Mouse (Mus musculus) E14TG2a.4 (cell line): ENCODE results near the gene Tomm40.

Source experiments
- H3K27me3 ChIP-seq: 2 replicates; pipeline ENCODE4 v1.6.1; 2014; ENCODE audit warnings: low read length, control low read depth; ENCODE audit not compliant: insufficient read depth
- H3K36me3 ChIP-seq: 2 replicates; pipeline ENCODE4 v1.6.1; 2014; ENCODE audit warnings: low read length, control low read depth; ENCODE audit not compliant: insufficient read depth
- H3K4me1 ChIP-seq: replicated peaks from 2 replicates; pipeline ENCODE4 v1.6.1; 2014; ENCODE audit warnings: low read depth, low read length, control low read depth
- H3K4me3 ChIP-seq: replicated peaks from 2 replicates; pipeline ENCODE4 v1.5.1; 2014; ENCODE audit warnings: mild to moderate bottlenecking, low read length
- H3K9me3 ChIP-seq: 2 replicates; pipeline ENCODE4 v1.6.1; 2014; ENCODE audit warnings: low read length, control low read depth
- CTCF ChIP-seq: conservative IDR thresholded peaks from 2 replicates; pipeline ENCODE4 v1.5.1; 2014; ENCODE audit warnings: low read length
- NANOG ChIP-seq: IDR thresholded peaks from 2 replicates; pipeline ENCODE4 v1.6.1; 2014; ENCODE audit warnings: borderline replicate concordance, low read length, mixed read lengths
- POU5F1 ChIP-seq: IDR thresholded peaks from 2 replicates; pipeline ENCODE4 v1.6.1; 2014; ENCODE audit warnings: low read length, borderline replicate concordance

The Tomm40 gene

DNA sequence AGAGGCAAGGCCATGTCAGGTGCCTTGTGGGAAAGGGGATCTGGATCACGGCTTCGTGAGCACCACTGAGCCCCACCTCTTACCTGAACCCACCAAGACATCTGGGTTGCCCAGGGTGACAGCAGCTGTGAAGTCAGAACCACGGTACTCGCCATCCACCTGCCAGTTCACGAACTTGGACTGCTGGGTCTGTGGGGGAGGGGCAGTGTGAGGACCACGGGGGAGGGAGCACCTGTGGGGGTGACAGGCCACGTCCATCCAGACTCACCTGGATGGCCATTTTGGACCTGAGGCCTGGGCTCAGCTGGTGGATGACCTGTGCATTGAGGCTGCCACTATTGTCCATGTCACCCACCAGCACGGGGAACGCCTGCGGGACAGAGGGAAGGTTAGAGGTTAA, 4.6 kb downstream of the Tomm40 start:
- H3K27me3 ChIP-seq = no peaks in the 10 kb centered on the region
- no peaks in the 10 kb centered on the region for H3K9me3 ChIP-seq
- H3K4me1 ChIP-seq = peaks cover 55% of the 10 kb centered on the region
- peaks cover 82% of the 10 kb centered on the region for H3K36me3 ChIP-seq
- no peak for TF ChIP-seq POU5F1
- TF ChIP-seq NANOG = no peak
- TF ChIP-seq CTCF = no peak
- H3K4me3 ChIP-seq = no peak overlapping the region

DNA sequence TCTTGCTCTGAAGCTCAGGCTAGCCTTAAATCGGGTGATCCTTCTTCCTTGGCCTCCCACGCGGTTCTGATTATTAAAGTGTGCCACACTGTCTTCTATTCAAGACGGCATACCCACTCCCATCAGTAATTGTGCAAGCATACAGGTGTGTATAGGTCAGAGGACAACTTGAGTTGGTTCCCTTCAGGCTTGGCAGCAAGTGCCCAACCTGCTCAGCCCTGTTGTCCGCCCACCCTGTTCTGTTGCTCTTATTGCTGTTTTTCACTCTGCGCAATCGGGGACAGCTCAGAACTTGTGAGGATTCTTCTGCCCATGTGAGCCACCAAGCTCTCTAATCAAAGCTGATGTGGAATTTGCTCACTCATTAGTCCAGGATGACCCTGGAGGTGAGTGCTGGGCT, 10.0 kb downstream of the Tomm40 start:
- no peaks in the 10 kb centered on the region for H3K27me3 ChIP-seq
- H3K9me3 ChIP-seq = no peaks in the 10 kb centered on the region
- H3K4me1 ChIP-seq = peaks cover 62% of the 10 kb centered on the region
- TF ChIP-seq CTCF = no peak
- no peak for TF ChIP-seq NANOG
- no peak for TF ChIP-seq POU5F1
- no peak overlapping the region for H3K4me3 ChIP-seq
- H3K36me3 ChIP-seq = peaks cover 87% of the 10 kb centered on the region

DNA sequence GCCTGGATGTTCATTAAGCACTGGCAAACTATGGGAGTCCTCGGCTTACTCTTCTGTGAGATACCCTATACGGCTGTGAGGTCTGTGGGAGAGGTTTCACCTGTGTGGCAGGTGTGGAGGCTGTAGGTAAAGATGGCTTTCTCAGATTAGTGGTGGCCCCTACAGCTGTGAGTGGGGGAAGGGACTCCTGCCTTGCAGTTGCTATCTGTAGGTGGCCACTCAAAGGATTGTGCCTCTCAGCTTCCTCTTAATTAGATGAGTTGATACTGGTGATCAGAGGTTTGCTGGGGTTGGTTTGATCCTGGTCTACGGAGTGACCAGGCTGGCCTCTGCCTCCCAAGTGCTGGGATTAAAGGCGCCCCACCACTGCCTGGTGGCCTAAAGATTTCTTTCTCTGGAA, 10.8 kb downstream of the Tomm40 start:
- no peaks in the 10 kb centered on the region for H3K9me3 ChIP-seq

DNA sequence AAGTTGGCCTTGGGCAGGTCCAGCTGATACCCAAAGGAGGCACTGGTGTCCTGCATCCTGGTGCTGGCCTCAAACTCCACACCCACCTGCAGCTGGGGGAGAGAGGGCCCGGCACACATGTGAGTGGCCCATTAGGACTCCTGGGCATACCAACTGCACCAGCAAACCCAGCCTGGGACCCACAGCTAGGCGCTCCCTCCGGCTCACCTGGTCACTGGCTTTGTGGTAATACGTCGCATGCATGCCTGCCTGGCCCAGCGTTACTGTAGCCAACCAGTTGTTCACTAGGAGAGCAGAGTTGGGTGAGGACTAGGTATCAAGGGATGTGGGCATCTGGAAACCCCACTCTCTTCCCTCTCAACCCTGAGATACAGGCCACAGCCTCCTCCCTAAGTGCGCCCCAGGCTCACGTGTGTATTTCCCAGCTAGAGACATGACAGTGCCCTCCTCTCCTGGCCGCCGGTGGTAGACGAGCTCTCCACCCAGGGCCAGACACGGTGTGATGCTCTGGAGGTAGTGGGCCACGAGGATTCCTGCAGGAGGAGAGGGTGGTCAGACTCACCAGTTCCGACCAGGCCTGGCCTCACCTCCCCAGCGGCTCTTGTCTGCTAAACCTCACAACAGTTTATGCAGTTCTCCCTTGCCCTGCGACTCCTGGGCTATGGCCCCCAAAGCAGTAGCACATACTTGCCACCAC, 12.2 kb downstream of the Tomm40 start:
- TF ChIP-seq CTCF (no peak), NANOG (no peak), POU5F1 (no peak)
- peaks cover 60% of the 10 kb centered on the region for H3K4me1 ChIP-seq
- peaks cover 71% of the 10 kb centered on the region for H3K36me3 ChIP-seq
- H3K4me3 ChIP-seq = peak overlapping the region; percentile 7; the same call in 1 of the 2 replicates
- H3K27me3 ChIP-seq = no peaks in the 10 kb centered on the region
- H3K9me3 ChIP-seq = no peaks in the 10 kb centered on the region

More for the DNA sequence above, 10.8 kb downstream of the Tomm40 start:
- H3K4me3 ChIP-seq = no peak overlapping the region
- TF ChIP-seq CTCF = no peak
- TF ChIP-seq NANOG = no peak
- TF ChIP-seq POU5F1 = no peak
- H3K36me3 ChIP-seq = peaks cover 85% of the 10 kb centered on the region
- H3K4me1 ChIP-seq = peaks cover 64% of the 10 kb centered on the region
- no peaks in the 10 kb centered on the region for H3K27me3 ChIP-seq

DNA sequence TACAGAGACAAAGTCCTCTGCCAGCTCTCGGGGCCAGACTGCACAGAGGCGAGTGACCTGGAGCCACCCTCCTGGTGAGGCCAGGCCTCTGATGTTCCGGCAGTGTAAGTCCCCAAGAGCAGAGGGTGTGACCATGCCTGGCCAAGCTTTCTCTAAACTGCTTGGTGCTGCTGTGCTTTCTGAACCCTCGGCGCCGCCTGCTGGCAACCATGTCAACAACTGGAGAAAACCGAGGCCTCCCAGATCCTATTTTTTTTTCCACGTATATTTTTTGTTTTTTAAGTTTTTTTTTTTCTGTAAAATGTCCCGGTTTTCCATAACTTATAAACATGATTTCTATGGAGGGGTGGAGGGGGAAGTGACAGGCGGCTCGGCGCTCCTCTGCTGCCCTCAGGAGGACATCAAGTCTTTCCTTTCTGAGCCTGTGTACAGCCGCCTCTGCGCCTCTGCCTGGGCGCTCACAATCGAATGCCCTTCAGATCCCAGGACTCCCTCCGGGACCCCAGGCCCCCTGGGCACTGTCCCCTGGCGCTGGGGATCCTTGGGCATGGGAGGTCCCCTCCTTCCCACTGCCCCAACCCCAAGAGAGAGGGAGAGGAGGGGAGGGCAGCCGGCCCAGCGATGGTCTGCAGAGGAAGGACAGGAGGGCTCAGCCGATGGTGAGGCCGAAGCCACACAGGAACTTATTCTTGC, 14.0 kb downstream of the Tomm40 start:
- no peaks in the 10 kb centered on the region for H3K9me3 ChIP-seq
- TF ChIP-seq CTCF = peak; percentile 30
- no peak for TF ChIP-seq NANOG
- H3K4me3 ChIP-seq = peak overlapping the region; percentile 86
- no peaks in the 10 kb centered on the region for H3K27me3 ChIP-seq
- peaks cover 71% of the 10 kb centered on the region for H3K36me3 ChIP-seq
- peaks cover 75% of the 10 kb centered on the region for H3K4me1 ChIP-seq

DNA sequence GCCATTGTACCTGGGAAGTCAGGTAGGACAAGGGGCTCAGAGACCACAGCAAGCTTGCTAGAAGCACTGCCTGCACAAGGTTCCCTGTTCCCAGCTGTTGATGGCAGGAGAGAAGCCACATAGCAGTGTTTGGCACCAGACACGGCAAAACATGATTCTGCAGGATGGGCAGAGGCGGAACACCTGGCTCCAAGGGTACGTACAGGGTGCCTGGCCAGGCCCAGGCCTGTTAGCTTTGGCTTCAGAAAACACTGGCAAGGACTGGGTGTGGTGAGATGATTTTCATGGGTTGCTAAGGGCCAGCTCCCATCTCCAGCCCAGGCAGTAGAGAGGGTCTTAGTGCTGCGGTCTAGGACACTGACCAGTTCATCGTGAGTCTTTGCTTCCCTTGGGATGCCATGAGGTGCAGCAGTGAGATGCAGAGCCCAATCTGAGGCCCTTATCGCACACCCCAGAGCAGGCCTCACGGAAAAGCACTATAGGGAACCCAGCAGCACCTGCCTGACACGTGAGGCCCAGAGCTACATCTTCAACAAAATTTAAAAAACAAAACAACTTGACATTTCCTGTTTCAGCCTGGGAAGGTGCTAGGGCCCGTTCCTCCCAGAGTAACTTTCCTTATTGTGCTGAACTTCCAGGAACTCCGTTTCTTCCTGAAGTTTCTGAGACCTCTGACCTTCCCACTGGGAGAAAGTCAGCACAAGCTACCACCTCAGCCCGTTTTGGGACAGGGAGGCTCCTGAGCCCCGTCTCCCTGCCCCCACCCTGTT, 14.8 kb downstream of the Tomm40 start:
- Histone ChIP-seq H3K4me3 (peak overlapping the region; percentile 86), H3K27me3 (no peaks in the 10 kb centered on the region), H3K36me3 (peaks cover 72% of the 10 kb centered on the region), H3K4me1 (peaks cover 82% of the 10 kb centered on the region), H3K9me3 (no peaks in the 10 kb centered on the region)
- TF ChIP-seq NANOG = no peak

DNA sequence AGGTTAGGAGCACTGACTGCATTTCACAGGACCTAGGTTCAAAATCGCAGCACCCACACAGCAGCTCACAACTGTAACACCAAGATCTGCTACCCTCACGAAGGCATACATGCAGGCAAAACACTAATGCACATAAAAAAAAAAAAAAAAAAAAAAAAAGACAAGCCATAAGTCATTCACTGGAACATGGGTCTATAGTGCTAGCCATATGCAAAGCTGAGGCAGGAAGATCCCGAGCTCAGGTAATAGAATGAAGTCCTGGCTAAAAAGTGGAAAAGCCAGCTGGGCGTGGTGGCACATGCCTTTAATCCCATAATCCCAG, 15.4 kb downstream of the Tomm40 start:
- Histone ChIP-seq H3K4me3 (peak overlapping the region; percentile 86), H3K36me3 (peaks cover 66% of the 10 kb centered on the region), H3K9me3 (no peaks in the 10 kb centered on the region), H3K4me1 (peaks cover 84% of the 10 kb centered on the region), H3K27me3 (no peaks in the 10 kb centered on the region)
- no peak for TF ChIP-seq NANOG
- no peak for TF ChIP-seq CTCF
- no peak for TF ChIP-seq POU5F1

DNA sequence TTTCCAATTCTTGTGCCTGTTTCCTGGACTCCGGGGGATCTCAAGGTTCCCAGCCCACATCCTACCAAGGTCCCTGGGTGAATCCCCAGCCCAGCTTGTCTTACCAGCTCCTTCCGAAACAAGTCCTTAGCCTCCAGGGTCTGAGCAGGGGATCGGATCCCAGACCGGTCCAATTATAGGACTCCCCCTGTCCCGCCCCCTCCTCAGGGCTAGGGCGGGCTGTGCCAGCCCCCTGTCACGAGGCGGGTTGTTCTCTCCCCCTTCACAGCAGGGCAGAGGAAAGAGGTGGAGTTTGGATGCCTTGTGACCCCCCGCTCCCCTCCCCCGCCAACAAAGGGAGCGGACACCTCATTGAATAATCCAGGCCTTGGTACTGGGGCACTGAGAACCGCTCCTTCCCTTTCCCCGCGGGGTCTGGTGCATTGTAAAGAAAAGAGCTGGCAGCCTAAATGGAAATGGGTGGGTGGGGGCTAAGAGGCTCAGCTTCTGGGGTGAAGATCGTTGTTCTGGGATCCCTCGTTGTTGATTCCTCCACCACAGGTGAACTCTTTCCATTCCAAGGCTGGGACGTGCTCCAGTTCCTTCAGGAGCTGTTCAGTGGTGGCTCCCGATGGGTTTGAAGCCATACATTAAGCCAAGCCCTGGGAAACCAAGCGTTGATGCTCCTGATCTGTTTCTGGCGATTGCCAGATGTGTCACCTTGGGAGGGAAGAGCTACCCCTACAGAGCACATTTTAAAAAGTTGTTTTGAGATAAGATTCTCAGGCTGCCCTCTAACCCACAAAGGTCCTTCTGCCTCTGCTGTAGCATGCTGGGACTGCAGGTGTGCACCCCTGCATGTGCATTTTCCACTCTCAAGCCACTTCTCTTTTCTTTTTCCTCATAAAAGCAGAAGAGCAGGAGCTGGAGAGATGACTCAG, 16.1 kb downstream of the Tomm40 start, which contains the start of gene Apoe:
Gene Apoe (minus strand): TSS at position 282 of the 920 bp plus-strand sequence.
- TF ChIP-seq POU5F1 (no peak), NANOG (0 out of 2 replicates have a peak, but pooled peaks have one; percentile 17)
- no peaks in the 10 kb centered on the region for H3K9me3 ChIP-seq
- H3K4me3 ChIP-seq = peak within 1 kb of the TSS; percentile 86
- no peaks in the 10 kb centered on the region for H3K27me3 ChIP-seq
- H3K36me3 ChIP-seq = peaks cover 59% of the 10 kb centered on the region
- H3K4me1 ChIP-seq = peaks cover 84% of the 10 kb centered on the region
